Mouse (Mus musculus): Measurements from ENCODE around the gene Wnt10a. TPM values are rescaled to one million over a fixed set of nuclear protein-coding genes. Genes with fewer than 3 reads are reported as not detected.
"Not testable (repeated sequence)": the region's sequence is repeated elsewhere in the genome, so short reads cannot be mapped to it uniquely, and the experiment has no call there.

Gene Wnt10a
- polyA plus RNA-seq, 1 experiment from 2014 or later = 0.91 TPM

DNA sequence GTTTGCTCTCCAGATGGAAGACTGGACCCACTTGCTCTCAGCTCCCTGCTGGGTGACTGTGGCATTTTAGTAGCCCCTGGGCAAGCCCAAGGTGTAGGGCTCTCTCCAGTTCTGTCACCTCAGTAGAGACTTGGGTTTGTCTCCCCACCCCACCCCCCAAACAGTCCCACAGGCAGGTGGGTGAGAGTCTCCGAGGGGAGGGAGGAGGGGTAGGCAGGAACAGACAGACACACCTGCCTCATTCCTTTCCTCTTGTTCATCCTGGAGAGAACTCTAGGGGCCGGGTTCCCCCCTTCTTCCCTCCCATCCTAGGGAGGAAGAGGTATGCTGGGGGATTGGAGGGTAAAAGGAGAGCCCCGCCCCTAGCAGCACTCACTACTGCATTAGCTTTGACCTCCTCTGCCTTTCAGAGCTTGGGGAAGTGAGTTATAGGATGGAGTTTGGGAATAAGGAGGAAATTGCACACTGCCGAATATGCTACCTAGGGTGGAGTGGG, 14.1 kb downstream of the Wnt10a start:
- Histone ChIP-seq H3K27me3 (ENCODE audit: control insufficient read depth, insufficient read depth, low read length) (peaks cover 83% of the 10 kb centered on the region), H3K9ac (ENCODE audit: low read depth, low read length) (no peak overlapping the region), H3K4me3 (ENCODE audit: low read length) (no peak overlapping the region), H3K4me2 (replicated peaks; ENCODE audit: low read depth, low read length) (no peak overlapping the region), H3K9me3 (ENCODE audit: control insufficient read depth, low read length) (no peaks in the 10 kb centered on the region), H3K4me1 (ENCODE audit: control insufficient read depth, insufficient read depth, low read length) (peaks cover 28% of the 10 kb centered on the region), H3K36me3 (ENCODE audit: control insufficient read depth, insufficient read depth, low read length) (no peaks in the 10 kb centered on the region), H3K27ac (ENCODE audit: low read depth, low read length) (no peak overlapping the region)
- 12% methylated on average over 4 of the region's 4 CpGs for WGBS
- ATAC-seq (ENCODE audit: low FRiP score, low TSS enrichment) = no peak

DNA sequence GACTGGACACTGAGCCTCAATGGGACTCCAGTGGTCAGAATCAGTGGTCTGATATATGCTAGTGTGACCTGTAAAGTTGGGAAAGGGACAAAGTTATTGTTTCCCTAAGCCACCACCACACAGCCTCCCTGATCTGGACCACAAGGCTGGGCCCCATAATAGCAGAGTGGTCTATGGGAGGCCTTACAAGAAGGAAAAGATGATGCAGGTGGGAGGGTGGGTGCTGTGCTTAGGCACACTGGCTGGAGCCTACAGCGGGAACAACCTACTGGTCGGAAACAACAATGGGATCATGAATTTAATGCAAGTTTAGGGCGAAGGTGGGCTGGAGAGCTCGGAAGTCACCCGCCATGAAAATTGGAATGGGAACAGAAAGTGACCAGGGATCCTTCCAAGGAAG, 14.5 kb downstream of the Wnt10a start:
- H3K27ac ChIP-seq (ENCODE audit: low read depth, low read length) = no peak overlapping the region
- no peak for ATAC-seq (ENCODE audit: low FRiP score, low TSS enrichment)
- H3K4me1 ChIP-seq (ENCODE audit: control insufficient read depth, insufficient read depth, low read length) = peaks cover 24% of the 10 kb centered on the region
- H3K4me3 ChIP-seq (ENCODE audit: low read length) = no peak overlapping the region
- peaks cover 78% of the 10 kb centered on the region for H3K27me3 ChIP-seq (ENCODE audit: control insufficient read depth, insufficient read depth, low read length)
- 9% methylated on average over 5 of the region's 5 CpGs for WGBS
- no peak overlapping the region for H3K9ac ChIP-seq (ENCODE audit: low read depth, low read length)
- no peaks in the 10 kb centered on the region for H3K9me3 ChIP-seq (ENCODE audit: control insufficient read depth, low read length)
- H3K36me3 ChIP-seq (ENCODE audit: control insufficient read depth, insufficient read depth, low read length) = no peaks in the 10 kb centered on the region
- H3K4me2 ChIP-seq (replicated peaks; ENCODE audit: low read depth, low read length) = no peak overlapping the region

DNA sequence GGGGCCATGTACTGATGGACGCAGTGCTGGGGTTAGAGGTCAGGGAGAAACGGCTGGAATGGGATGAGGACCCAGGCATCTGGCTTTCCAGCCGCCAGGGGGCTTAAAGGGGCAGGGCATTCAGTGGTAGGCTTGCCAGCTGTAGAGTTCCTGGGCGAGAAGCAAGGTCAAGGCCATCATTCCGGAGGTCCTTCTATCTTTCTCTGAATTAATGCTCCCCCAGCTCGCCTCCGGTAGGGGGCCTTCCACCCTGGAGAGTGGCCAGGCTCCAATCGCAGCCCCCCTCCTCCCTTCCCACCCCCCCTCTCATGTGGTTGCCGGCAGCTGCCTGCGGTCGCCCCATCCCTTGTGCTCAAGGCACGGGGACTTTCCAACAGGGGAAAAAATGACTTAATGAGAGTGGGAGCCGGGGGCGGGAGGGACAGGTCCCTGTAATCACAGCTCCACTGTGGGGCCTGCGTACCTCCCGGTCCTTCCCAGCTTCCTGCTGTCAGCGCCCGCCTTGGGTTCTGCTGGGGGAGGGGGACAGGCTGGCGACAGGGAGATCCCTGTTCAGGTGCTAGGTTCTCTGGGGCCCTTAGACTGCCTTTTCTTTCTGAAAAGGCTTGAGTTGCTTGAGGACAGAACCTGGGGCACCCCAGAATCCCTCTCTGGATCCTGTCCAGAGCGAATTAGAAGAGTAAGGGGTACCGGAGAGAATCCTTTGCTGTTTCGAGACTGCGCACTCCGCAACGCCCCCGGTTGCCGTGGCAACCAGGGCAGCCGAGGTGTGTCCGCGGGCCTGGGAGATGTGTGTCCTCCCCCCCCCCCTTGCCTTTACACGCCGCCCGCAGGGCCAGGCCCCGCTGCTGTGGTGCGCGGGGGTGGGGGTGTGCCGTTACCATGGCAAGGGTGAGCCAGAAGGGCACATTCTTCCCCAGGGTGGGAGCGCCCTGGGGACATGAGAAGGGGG, 15.3 kb downstream of the Wnt10a start:
- H3K27me3 ChIP-seq (ENCODE audit: control insufficient read depth, insufficient read depth, low read length) = peaks cover 73% of the 10 kb centered on the region
- peak overlapping the region; percentile 27 for H3K4me2 ChIP-seq (replicated peaks; ENCODE audit: low read depth, low read length)
- no peaks in the 10 kb centered on the region for H3K9me3 ChIP-seq (ENCODE audit: control insufficient read depth, low read length)
- 1% methylated on average over 37 of the region's 38 CpGs for WGBS
- peaks cover 23% of the 10 kb centered on the region for H3K4me1 ChIP-seq (ENCODE audit: control insufficient read depth, insufficient read depth, low read length)
- H3K9ac ChIP-seq (ENCODE audit: low read depth, low read length) = peak overlapping the region; percentile 38; the same call in 1 of the 2 replicates
- ATAC-seq (ENCODE audit: low FRiP score, low TSS enrichment) = peak; percentile 8; the same call in 1 of the 2 replicates
- H3K27ac ChIP-seq (ENCODE audit: low read depth, low read length) = no peak overlapping the region
- H3K36me3 ChIP-seq (ENCODE audit: control insufficient read depth, insufficient read depth, low read length) = no peaks in the 10 kb centered on the region
- peak overlapping the region; percentile 25 for H3K4me3 ChIP-seq (ENCODE audit: low read length)

DNA sequence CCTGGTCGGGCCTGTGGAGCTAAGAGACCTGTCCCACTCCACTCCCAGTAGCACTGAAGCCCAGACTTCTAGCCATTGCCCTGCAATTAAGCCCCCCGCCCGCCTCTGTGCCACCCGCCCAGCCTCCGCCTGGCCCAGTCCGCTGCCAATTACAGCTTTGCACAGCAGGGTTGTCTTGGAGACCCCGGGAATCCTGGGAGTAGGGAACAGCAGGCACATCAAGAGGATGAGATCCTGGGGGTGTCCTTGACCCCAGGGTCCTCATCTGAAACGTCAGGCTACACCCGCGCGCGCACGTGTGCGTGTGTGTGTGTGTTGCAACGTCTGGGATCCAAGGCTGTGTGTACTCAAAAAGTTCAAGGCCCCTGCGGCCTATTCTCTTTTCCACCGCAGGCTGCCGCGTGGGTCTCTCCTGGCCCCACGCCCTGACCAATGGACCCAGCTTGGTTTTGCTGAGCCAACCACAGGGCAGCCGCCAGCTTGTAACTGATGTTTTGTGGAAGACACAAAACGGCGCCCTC, 16.3 kb downstream of the Wnt10a start:
- Histone ChIP-seq H3K9ac (ENCODE audit: low read depth, low read length) (no peak overlapping the region; the same call in 1 of the 2 replicates), H3K9me3 (ENCODE audit: control insufficient read depth, low read length) (no peaks in the 10 kb centered on the region), H3K27me3 (ENCODE audit: control insufficient read depth, insufficient read depth, low read length) (peaks cover 67% of the 10 kb centered on the region), H3K4me1 (ENCODE audit: control insufficient read depth, insufficient read depth, low read length) (peaks cover 23% of the 10 kb centered on the region), H3K27ac (ENCODE audit: low read depth, low read length) (no peak overlapping the region), H3K36me3 (ENCODE audit: control insufficient read depth, insufficient read depth, low read length) (no peaks in the 10 kb centered on the region), H3K4me2 (replicated peaks; ENCODE audit: low read depth, low read length) (peak overlapping the region; percentile 27), H3K4me3 (ENCODE audit: low read length) (peak overlapping the region; percentile 25)
- WGBS = 5% methylated on average over 22 of the region's 23 CpGs
- 0 out of 2 replicates have a peak, but pooled peaks have one; percentile 7 for ATAC-seq (ENCODE audit: low FRiP score, low TSS enrichment)

DNA sequence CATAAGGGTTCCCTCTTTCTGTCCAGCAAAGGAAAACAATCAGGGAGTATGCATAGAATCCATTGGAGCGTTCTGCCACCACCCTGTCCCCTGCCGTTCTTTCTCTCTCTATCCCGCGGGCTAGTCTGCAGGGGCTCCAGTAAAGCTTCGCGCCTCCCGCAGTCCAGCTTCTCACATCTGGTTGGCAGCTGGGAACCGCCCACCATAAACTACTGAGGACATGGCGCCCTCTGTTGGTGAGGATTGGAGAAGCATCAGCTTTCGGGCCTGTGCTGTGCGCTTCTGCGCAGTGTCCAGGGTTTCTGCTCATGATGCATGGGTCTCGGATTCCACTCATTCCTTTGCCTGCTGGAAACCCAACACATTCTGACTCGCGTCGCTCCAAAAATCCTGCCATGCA, 16.8 kb downstream of the Wnt10a start:
- Histone ChIP-seq H3K4me1 (ENCODE audit: control insufficient read depth, insufficient read depth, low read length) (peaks cover 19% of the 10 kb centered on the region), H3K27me3 (ENCODE audit: control insufficient read depth, insufficient read depth, low read length) (peaks cover 62% of the 10 kb centered on the region), H3K4me3 (ENCODE audit: low read length) (peak overlapping the region; percentile 11), H3K36me3 (ENCODE audit: control insufficient read depth, insufficient read depth, low read length) (no peaks in the 10 kb centered on the region), H3K27ac (ENCODE audit: low read depth, low read length) (no peak overlapping the region), H3K9me3 (ENCODE audit: control insufficient read depth, low read length) (no peaks in the 10 kb centered on the region), H3K4me2 (replicated peaks; ENCODE audit: low read depth, low read length) (peak overlapping the region; percentile 37), H3K9ac (ENCODE audit: low read depth, low read length) (no peak overlapping the region)
- peak; percentile 85 for ATAC-seq (ENCODE audit: low FRiP score, low TSS enrichment)
- WGBS = under 1% methylated on average over 16 of the region's 16 CpGs

DNA sequence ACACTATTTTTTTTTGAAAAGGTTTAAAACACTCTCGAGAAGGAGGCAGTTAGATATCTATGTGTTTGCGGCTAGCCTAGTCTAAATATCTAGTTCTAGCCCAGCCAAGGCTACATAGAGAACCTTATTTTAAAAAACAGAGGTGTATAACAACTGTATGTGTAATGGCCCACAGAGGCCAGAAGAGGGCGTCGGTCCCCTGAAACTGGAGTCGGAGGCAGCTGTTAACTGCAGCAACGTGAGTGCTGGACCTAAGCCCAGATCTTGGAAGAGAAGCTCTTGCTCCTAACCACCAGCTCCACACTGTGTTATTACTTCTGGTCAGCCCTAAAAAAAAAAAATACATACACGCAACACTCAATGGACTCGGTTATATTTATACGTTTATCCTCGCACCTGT, 17.7 kb downstream of the Wnt10a start:
- peaks cover 17% of the 10 kb centered on the region for H3K4me1 ChIP-seq (ENCODE audit: control insufficient read depth, insufficient read depth, low read length)
- 59% methylated on average over 10 of the region's 10 CpGs for WGBS
- no peak for ATAC-seq (ENCODE audit: low FRiP score, low TSS enrichment)
- H3K36me3 ChIP-seq (ENCODE audit: control insufficient read depth, insufficient read depth, low read length) = no peaks in the 10 kb centered on the region
- H3K27ac ChIP-seq (ENCODE audit: low read depth, low read length) = no peak overlapping the region
- no peak overlapping the region for H3K9ac ChIP-seq (ENCODE audit: low read depth, low read length)
- H3K4me2 ChIP-seq (replicated peaks; ENCODE audit: low read depth, low read length) = no peak overlapping the region
- no peak overlapping the region for H3K4me3 ChIP-seq (ENCODE audit: low read length)
- peaks cover 53% of the 10 kb centered on the region for H3K27me3 ChIP-seq (ENCODE audit: control insufficient read depth, insufficient read depth, low read length)
- no peaks in the 10 kb centered on the region for H3K9me3 ChIP-seq (ENCODE audit: control insufficient read depth, low read length)

DNA sequence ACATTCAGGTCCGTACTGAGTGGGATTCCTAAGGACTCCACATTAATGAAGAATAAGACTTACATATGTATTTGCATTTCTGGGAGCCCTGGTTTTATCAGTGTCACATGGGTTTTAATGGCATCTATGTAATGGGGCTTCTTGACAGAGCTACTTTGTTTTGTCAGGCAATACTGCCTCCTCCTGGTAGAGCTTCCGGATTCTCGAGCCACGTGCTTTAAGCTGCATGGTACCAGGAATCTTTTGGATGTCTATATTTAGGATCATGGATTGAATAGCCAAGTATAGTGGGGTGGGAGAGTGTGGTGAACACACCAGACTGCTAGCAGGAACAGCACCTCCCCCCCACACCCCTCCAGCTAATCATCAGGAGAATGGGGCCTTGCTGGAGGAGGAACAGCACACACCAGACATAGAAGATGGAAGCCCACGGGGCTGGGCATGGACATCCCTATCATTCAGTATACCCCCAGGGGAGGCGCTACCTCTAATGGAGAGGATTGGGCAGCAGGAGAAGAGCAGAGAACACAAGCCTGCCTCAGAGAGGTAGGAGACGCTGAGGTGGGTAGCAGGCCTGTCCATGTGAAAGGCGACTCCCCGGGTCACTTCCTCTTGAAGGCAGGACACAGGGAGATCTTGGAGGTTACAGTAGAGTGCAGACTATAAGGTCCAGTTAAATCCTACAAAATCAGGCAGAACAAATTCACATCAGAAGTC, 23.8 kb downstream of the Wnt10a start:
- H3K4me1 ChIP-seq (ENCODE audit: control insufficient read depth, insufficient read depth, low read length) = 0 out of 2 replicates have a peak, but pooled peaks cover 4% of the 10 kb centered on the region
- 71% methylated on average over 9 of the region's 9 CpGs for WGBS
- no peak overlapping the region for H3K9ac ChIP-seq (ENCODE audit: low read depth, low read length)
- H3K27me3 ChIP-seq (ENCODE audit: control insufficient read depth, insufficient read depth, low read length) = peaks cover 4% of the 10 kb centered on the region
- H3K27ac ChIP-seq (ENCODE audit: low read depth, low read length) = no peak overlapping the region
- H3K4me3 ChIP-seq (ENCODE audit: low read length) = no peak overlapping the region
- no peak for ATAC-seq (ENCODE audit: low FRiP score, low TSS enrichment)
- H3K36me3 ChIP-seq (ENCODE audit: control insufficient read depth, insufficient read depth, low read length) = no peaks in the 10 kb centered on the region
- no peak overlapping the region for H3K4me2 ChIP-seq (replicated peaks; ENCODE audit: low read depth, low read length)
- no peaks in the 10 kb centered on the region for H3K9me3 ChIP-seq (ENCODE audit: control insufficient read depth, low read length)

DNA sequence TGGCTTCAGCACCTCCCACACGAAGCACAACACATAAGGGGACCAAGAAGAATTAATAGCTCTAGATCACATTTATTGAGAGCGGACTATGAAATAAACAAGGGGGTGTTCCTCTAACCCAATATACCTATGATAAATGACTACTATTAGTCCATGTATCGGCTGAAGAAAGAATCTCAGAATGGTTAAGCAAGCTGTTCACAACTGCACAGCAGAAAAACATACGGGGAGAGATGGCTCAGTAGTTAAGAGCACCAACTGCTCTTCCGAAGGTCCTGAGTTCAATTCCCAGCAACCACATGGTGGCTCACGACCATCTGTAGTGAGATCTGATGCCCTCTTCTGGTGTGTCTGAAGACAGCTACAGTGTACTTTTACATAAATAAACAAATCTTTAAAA, 24.6 kb downstream of the Wnt10a start:
- not testable (repeated sequence) for H3K4me3 ChIP-seq (ENCODE audit: low read length); H3K4me1 ChIP-seq (ENCODE audit: control insufficient read depth, insufficient read depth, low read length); H3K9ac ChIP-seq (ENCODE audit: low read depth, low read length); ATAC-seq (ENCODE audit: low FRiP score, low TSS enrichment); H3K27ac ChIP-seq (ENCODE audit: low read depth, low read length); H3K27me3 ChIP-seq (ENCODE audit: control insufficient read depth, insufficient read depth, low read length); H3K9me3 ChIP-seq (ENCODE audit: control insufficient read depth, low read length); H3K36me3 ChIP-seq (ENCODE audit: control insufficient read depth, insufficient read depth, low read length); H3K4me2 ChIP-seq (replicated peaks; ENCODE audit: low read depth, low read length)
- WGBS = 77% methylated on average over 6 of the region's 6 CpGs
